Mouse (Mus musculus) intestine, postnatal 0 days (tissue): ENCODE results near the gene Tbck. TPM values are rescaled to one million over a fixed set of nuclear protein-coding genes. Genes with fewer than 3 reads are reported as not detected.

ENCODE experiments used
- ATAC-seq: fragments of 200-750 bp; cut with Nextera tagmentation; 2 replicates; pipeline ENCODE4 v1.8.0; 2017; ENCODE audit warnings: mild to moderate bottlenecking, moderate TSS enrichment, moderate library complexity
- H3K27ac ChIP-seq: fragments of 300-500 bp; sonication (generic); 2 replicates; pipeline ENCODE4 v1.5.1; 2014; ENCODE audit warnings: mild to moderate bottlenecking, low read depth, low read length, moderate library complexity
- H3K27me3 ChIP-seq: fragments of 300-500 bp; sonication (generic); replicated peaks from 2 replicates; pipeline ENCODE4 v1.6.1; 2014; ENCODE audit warnings: low read length, mixed read lengths; ENCODE audit not compliant: control insufficient read depth, insufficient read depth
- H3K36me3 ChIP-seq: fragments of 300-500 bp; sonication (generic); 2 replicates; pipeline ENCODE4 v1.6.1; 2014; ENCODE audit warnings: mild to moderate bottlenecking, moderate library complexity; ENCODE audit not compliant: control insufficient read depth, insufficient read depth
- H3K4me1 ChIP-seq: fragments of 300-500 bp; sonication (generic); replicated peaks from 2 replicates; pipeline ENCODE4 v1.6.1; 2014; ENCODE audit warnings: antibody characterized with exemption, low read length, mixed read lengths; ENCODE audit not compliant: control insufficient read depth, insufficient read depth
- H3K4me2 ChIP-seq: fragments of 300-500 bp; sonication (generic); replicated peaks from 2 replicates; pipeline ENCODE4 v1.6.1; 2014; ENCODE audit warnings: low read depth, mild to moderate bottlenecking, moderate library complexity
- H3K4me3 ChIP-seq: fragments of 300-500 bp; sonication (generic); 2 replicates; pipeline ENCODE4 v1.5.1; 2014; ENCODE audit warnings: low read depth, low read length
- H3K9ac ChIP-seq: fragments of 300-500 bp; sonication (generic); 2 replicates; pipeline ENCODE4 v1.6.1; 2014; ENCODE audit warnings: mild to moderate bottlenecking, low read depth, low read length
- H3K9me3 ChIP-seq: fragments of 300-500 bp; sonication (generic); 2 replicates; pipeline ENCODE4 v1.6.1; 2016; ENCODE audit warnings: mixed run types; ENCODE audit not compliant: control insufficient read depth
- CTCF ChIP-seq: sonication (generic); IDR thresholded peaks from 2 replicates; pipeline ENCODE4 v1.5.1; 2016; ENCODE audit warnings: low read depth, mild to moderate bottlenecking, control low read depth, antibody characterized with exemption, moderate library complexity
- WGBS: fragments of 180-500 bp; shearing (Covaris S2); extraction: QIAGEN DNeasy Blood & Tissue Kit; methylation state at CpG from one replicate; pipeline ENCODE4 v1.1.7; 2014; 5-methylcytosine and 5-hydroxymethylcytosine counted together
- polyA plus RNA-seq: library from polyadenylated mRNA; unstranded; fragments of >200 nt; fragmentation: Nextera tagmentation; extraction: Ambion mirVana; gene quantifications from 2 replicates; pipeline ENCODE4 v1.2.1, GENCODE M21; 2015

Gene Tbck
- polyA plus RNA-seq, 1 experiment from 2014 or later: 7.7 TPM

DNA sequence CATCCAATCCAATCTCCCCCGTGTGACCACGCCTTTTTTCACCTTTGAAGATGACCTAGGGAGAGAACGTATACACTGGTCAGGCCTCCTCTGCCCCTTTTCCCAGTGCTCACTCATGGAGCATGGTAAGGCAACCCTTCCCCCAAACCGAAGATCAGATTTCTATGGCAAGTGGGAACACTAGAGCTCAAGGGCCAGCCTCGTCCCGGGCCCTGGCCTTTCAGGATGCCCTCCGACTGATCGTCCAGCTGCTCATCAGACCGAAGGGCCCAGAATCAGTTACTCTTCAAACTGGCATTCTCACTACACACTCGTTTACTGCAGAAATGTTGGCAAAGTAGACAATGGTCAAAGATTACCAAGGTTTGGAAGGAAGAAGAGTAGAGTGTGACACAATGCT is 200.5 kb downstream of the Tbck start:
- H3K27ac ChIP-seq: no peak overlapping the region
- H3K27me3 ChIP-seq: no peaks in the 10 kb centered on the region
- no peaks in the 10 kb centered on the region for H3K36me3 ChIP-seq
- WGBS: 88% methylated on average over 10 of the region's 10 CpGs
- no peaks in the 10 kb centered on the region for H3K9me3 ChIP-seq
- H3K4me2 ChIP-seq: no peak overlapping the region
- no peak for ATAC-seq
- TF ChIP-seq CTCF: no peak
- no peak overlapping the region for H3K4me3 ChIP-seq
- no peak overlapping the region for H3K9ac ChIP-seq
- no peaks in the 10 kb centered on the region; the same call in 1 of the 2 replicates for H3K4me1 ChIP-seq

DNA sequence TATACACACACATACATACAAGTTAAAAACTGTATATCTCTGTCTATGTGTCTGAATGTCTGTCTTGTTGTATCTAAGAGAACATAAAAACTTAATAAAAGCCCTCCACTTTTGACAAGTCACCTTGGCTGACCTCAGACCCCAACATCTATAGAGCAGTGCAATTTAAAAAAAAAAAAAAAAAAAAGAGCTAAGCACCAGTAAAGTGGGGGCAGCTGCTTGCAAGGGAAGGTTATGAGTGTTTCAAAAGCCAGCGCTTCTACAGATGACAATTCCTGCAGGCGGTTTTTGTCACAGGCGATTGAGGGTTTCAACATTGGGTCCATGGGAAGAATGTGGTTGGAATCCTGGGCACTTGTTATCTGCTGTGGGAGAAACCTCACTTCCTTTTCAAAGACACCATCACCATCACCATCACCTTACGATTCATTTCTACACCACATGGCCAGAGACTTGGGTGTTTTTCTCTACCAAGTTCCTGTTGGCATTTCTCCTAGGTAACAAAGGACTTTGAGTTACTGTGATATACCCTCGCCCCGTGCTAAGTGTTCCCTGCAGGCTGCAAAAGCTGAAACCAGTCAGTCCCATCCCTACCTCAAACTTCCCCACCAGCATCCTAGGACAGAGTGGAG is 202.6 kb downstream of the Tbck start:
- no peak for TF ChIP-seq CTCF
- no peaks in the 10 kb centered on the region for H3K27me3 ChIP-seq
- WGBS: 83% methylated on average over 6 of the region's 6 CpGs

DNA sequence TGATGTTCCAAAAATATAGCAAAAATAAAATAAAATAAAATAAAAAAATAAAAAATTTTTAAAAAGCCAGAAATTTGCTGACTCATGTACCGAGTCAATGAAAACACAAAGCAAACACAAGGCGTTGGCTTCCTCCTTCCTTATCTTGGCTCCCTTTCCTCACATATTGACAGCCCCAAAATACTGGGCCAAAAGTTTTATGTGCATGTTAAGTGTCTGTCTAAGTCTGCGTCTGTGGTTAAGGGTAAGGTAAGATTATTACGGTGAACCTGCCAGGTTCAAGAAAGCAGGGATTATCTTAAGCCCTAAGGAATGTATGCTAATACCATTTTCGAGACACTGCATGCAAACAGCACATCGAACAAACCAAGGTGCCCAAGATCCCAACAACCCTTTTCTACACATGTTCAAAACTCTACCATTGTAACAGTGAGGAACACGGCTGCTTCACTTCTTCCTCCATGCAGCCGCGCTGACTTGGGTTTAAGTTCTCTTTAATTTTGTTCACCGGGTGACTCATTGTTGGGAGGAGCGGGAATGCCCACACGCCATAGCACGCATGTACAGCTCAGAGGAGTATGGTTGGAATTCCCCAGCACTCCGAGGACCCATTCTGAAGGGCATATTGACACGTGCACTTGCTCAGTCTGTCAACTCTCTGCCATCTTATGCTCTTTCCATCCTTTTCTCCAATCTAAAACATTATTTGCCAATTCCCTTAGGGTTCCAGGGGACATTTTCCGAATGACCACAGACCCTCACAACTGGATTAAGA is 203.3 kb downstream of the Tbck start:
- WGBS: 80% methylated on average over 16 of the region's 16 CpGs
- Histone ChIP-seq H3K27ac (no peak overlapping the region), H3K9me3 (no peaks in the 10 kb centered on the region), H3K9ac (no peak overlapping the region), H3K27me3 (no peaks in the 10 kb centered on the region), H3K4me1 (no peaks in the 10 kb centered on the region), H3K4me2 (no peak overlapping the region), H3K4me3 (no peak overlapping the region), H3K36me3 (no peaks in the 10 kb centered on the region)
- TF ChIP-seq CTCF: no peak
- ATAC-seq: no peak

More for the DNA sequence above, 202.6 kb downstream of the Tbck start:
- Histone ChIP-seq H3K36me3 (no peaks in the 10 kb centered on the region), H3K4me3 (no peak overlapping the region), H3K4me1 (no peaks in the 10 kb centered on the region), H3K9me3 (no peaks in the 10 kb centered on the region), H3K4me2 (no peak overlapping the region), H3K27ac (no peak overlapping the region), H3K9ac (no peak overlapping the region)
- no peak for ATAC-seq

Other genes with a start within 250 kb of the Tbck start
- 85.7 and 89.0 TPM in 2 replicates for gene Gimd1, start 54.3 kb upstream of the Tbck start, polyA plus RNA-seq
- 73.0 and 75.4 TPM in 2 replicates for gene Aimp1, start 226 bp downstream of the Tbck start, polyA plus RNA-seq